Mouse (Mus musculus) intestine, embryonic 16.5 days (tissue): ENCODE measurements around the gene Rcor2. TPM values are rescaled to one million over a fixed set of nuclear protein-coding genes. Genes with fewer than 3 reads are reported as not detected.
A peak's percentile ranks its signal among the peaks of the same experiment; 100 is the strongest.

ENCODE experiments used
- ATAC-seq: fragments of 200-750 bp; cut with Nextera tagmentation; 2 replicates; pipeline ENCODE4 v1.8.0; 2017; ENCODE audit warnings: moderate TSS enrichment, moderate library complexity
- H3K27ac ChIP-seq: fragments of 300-500 bp; sonication (generic); 2 replicates; pipeline ENCODE4 v1.5.1; 2014; ENCODE audit warnings: mild to moderate bottlenecking, low read length
- H3K27me3 ChIP-seq: fragments of 300-500 bp; sonication (generic); replicated peaks from 2 replicates; pipeline ENCODE4 v1.6.1; 2014; ENCODE audit warnings: low read length, control low read depth, mixed read lengths; ENCODE audit not compliant: control insufficient read depth, insufficient read depth
- H3K36me3 ChIP-seq: fragments of 300-500 bp; sonication (generic); 2 replicates; pipeline ENCODE4 v1.6.1; 2014; ENCODE audit warnings: low read length, control low read depth; ENCODE audit not compliant: control insufficient read depth, insufficient read depth
- H3K4me1 ChIP-seq: fragments of 300-500 bp; sonication (generic); 2 replicates; pipeline ENCODE4 v1.6.1; 2014; ENCODE audit warnings: low read length, control low read depth, mixed read lengths; ENCODE audit not compliant: control insufficient read depth, insufficient read depth
- H3K4me2 ChIP-seq: fragments of 300-500 bp; sonication (generic); 2 replicates; pipeline ENCODE4 v1.6.1; 2014; ENCODE audit warnings: low read depth, low read length, control low read depth
- H3K4me3 ChIP-seq: fragments of 300-500 bp; sonication (generic); 2 replicates; pipeline ENCODE4 v1.5.1; 2014; ENCODE audit warnings: mild to moderate bottlenecking, low read length
- H3K9ac ChIP-seq: fragments of 300-500 bp; sonication (generic); 2 replicates; pipeline ENCODE4 v1.6.1; 2014; ENCODE audit warnings: low read depth, low read length
- H3K9me3 ChIP-seq: fragments of 300-500 bp; sonication (generic); 2 replicates; pipeline ENCODE4 v1.6.1; 2016; ENCODE audit warnings: low read length, control low read depth; ENCODE audit not compliant: control insufficient read depth
- WGBS: fragments of 180-500 bp; shearing (Covaris S2); extraction: QIAGEN DNeasy Blood & Tissue Kit; methylation state at CpG from one replicate; pipeline ENCODE4 v1.1.7; 2014; 5-methylcytosine and 5-hydroxymethylcytosine counted together
- polyA plus RNA-seq: library from polyadenylated mRNA; unstranded; fragments of >200 nt; fragmentation: Nextera tagmentation; extraction: Ambion mirVana; gene quantifications from 2 replicates; pipeline ENCODE4 v1.2.1, GENCODE M21; 2015

Rcor2 gene
- polyA plus RNA-seq, 1 experiment from 2014 or later: 9.0 TPM

DNA sequence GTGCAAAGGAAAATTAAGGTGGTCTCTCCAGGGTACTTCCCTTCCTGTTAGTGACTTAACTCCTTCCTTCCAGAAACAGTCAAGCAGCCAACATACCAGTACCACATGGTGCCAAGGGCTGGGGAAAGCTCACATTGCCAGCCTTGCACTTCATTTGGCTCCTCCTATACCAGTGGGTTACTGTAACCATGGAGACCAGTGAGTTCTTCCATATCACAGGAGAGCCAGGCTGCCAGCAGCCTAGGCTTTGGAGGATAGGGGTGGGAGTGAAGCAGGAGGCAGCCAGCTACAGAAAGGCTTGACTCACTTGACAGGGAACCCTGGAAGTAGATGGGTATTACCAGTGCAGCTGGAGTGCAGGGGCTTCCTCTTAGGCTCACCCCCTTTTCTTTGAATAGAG lies 31.9 kb downstream of the Rcor2 start:
- no peak for ATAC-seq
- Histone ChIP-seq H3K9ac (no peak overlapping the region), H3K27me3 (no peaks in the 10 kb centered on the region), H3K9me3 (no peaks in the 10 kb centered on the region), H3K27ac (no peak overlapping the region), H3K4me1 (peaks cover 21% of the 10 kb centered on the region), H3K4me2 (no peak overlapping the region), H3K36me3 (no peaks in the 10 kb centered on the region), H3K4me3 (no peak overlapping the region)

- ATAC-seq: no peak
- no peaks in the 10 kb centered on the region for H3K36me3 ChIP-seq
Observed at GRCm38 (mm10) chr19:7300078-7300477, 33.0 kb downstream of the Rcor2 start.

DNA sequence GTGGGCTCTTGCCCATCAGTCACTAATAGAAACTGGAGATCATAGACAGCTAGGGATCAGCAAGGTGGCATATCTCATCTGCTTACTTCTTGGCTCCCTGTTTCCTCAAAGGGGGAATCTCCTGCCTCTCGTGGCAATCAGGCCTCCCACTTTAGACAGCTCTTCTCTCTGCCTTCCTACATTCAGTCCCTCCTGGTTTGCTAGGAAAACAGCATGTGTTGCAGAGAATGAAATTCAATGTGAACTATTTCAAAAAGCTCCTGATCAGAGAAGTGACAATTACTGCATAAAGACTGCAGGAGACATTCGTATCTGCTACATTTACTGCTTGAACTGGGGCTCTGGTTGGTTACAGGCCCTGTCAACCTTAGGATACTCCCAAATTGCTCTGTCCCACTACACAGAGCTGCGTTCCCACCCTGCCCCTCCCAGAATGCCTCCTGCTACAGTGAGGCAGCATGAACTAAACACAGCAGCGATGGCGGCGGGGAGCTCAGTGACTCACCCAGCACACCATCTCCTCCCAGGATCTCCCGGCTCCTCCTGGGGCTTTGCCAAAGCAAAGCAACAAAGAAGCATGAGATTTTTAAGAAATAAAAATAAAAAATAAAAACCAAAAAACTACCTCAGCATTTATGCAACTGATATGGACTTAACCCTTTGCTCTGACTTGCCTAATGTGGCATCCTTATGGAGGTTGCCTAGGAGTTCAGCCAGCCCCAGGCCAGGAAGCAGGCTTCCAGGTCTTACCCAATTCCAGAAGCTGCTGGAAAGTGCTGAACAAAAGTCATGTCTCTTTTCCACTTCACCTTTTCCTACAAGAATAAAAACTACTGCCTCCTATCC lies 34.7 kb downstream of the Rcor2 start:
- peaks cover 23% of the 10 kb centered on the region for H3K4me1 ChIP-seq
- no peaks in the 10 kb centered on the region for H3K9me3 ChIP-seq
- H3K4me3 ChIP-seq: no peak overlapping the region
- no peak overlapping the region for H3K4me2 ChIP-seq
- no peak overlapping the region for H3K9ac ChIP-seq
- WGBS: 66% methylated on average over 7 of the region's 7 CpGs
- no peaks in the 10 kb centered on the region for H3K36me3 ChIP-seq
- ATAC-seq: no peak
- no peaks in the 10 kb centered on the region for H3K27me3 ChIP-seq
- 0 out of 2 replicates have a peak overlapping the region, but pooled peaks have one; percentile 23 for H3K27ac ChIP-seq

More at GRCm38 (mm10) chr19:7300078-7300477, 33.0 kb downstream of the Rcor2 start:
- Histone ChIP-seq H3K4me3 (no peak overlapping the region), H3K9ac (no peak overlapping the region), H3K9me3 (no peaks in the 10 kb centered on the region), H3K27ac (no peak overlapping the region), H3K4me1 (peaks cover 21% of the 10 kb centered on the region), H3K27me3 (no peaks in the 10 kb centered on the region), H3K4me2 (no peak overlapping the region)
- 94% methylated on average over 1 of the region's 1 CpGs for WGBS

GRCm38 (mm10) chr19:7302493-7302797 lies 35.3 kb downstream of the Rcor2 start:
- WGBS: 67% methylated on average over 1 of the region's 1 CpGs
- peaks cover 29% of the 10 kb centered on the region for H3K4me1 ChIP-seq

GRCm38 (mm10) chr19:7303796-7304195 lies 36.7 kb downstream of the Rcor2 start:
- no peak for ATAC-seq
- Histone ChIP-seq H3K4me2 (no peak overlapping the region), H3K27ac (no peak overlapping the region), H3K27me3 (no peaks in the 10 kb centered on the region), H3K9ac (no peak overlapping the region), H3K9me3 (no peaks in the 10 kb centered on the region), H3K4me1 (peaks cover 42% of the 10 kb centered on the region), H3K36me3 (no peaks in the 10 kb centered on the region), H3K4me3 (no peak overlapping the region)
- WGBS: 62% methylated on average over 6 of the region's 6 CpGs

More at GRCm38 (mm10) chr19:7302493-7302797, 35.3 kb downstream of the Rcor2 start:
- Histone ChIP-seq H3K27me3 (no peaks in the 10 kb centered on the region), H3K4me2 (no peak overlapping the region), H3K4me3 (no peak overlapping the region), H3K27ac (0 out of 2 replicates have a peak overlapping the region, but pooled peaks have one; percentile 23), H3K36me3 (no peaks in the 10 kb centered on the region), H3K9ac (no peak overlapping the region), H3K9me3 (no peaks in the 10 kb centered on the region)
- no peak for ATAC-seq

- Histone ChIP-seq H3K27me3 (no peaks in the 10 kb centered on the region), H3K9ac (no peak overlapping the region), H3K27ac (peak overlapping the region; percentile 3; the same call in 1 of the 2 replicates), H3K4me3 (no peak overlapping the region), H3K4me2 (no peak overlapping the region), H3K4me1 (peaks cover 51% of the 10 kb centered on the region), H3K9me3 (no peaks in the 10 kb centered on the region), H3K36me3 (no peaks in the 10 kb centered on the region)
- 52% methylated on average over 2 of the region's 2 CpGs for WGBS
- no peak for ATAC-seq
Observed at GRCm38 (mm10) chr19:7304801-7305200, 37.7 kb downstream of the Rcor2 start.

DNA sequence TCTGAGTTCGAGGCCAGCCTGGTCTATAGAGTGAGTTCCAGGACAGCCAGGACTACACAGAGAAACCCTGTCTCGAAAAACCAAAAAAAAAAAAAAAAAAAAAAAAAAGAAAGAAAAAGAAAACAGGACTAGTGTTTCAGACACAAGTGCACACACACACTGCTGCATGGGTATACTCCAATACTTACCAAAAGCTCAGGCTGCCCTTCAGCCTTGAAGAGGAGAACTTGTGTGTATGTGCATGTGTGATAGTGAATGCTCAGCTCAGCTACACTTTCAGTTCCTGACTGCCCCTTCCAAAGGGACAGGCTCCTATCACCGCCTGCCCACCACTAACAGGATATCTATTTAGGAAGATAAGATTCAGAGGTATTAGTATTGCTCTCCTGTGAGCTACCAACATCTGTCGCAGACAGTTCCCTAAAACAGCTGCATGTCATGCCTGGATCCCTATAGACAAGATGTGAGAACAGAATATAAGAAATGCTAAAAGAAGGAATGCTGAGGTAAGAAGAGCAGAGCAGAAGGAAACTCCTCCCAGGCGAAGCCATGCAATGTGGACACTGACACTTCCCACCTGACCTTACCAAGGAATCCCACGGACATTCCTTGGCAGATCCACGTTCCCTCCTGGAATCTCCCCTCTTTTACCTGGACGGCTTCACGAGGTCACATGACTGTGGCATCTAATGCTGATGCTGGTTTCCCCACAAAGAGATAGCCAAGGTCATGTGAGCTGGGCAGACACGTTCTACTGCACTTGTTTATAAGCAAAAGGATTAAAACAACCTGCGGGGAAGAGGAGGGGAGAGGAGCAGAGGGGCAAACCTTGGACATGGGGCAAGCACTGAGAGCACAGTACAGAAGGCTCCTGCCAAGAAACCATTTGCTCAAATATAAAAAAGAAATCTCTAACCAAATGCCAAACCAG lies 38.5 kb downstream of the Rcor2 start:
- peak overlapping the region; percentile 31; the same call in 1 of the 2 replicates for H3K27ac ChIP-seq
- no peaks in the 10 kb centered on the region for H3K27me3 ChIP-seq
- H3K4me1 ChIP-seq: peaks cover 60% of the 10 kb centered on the region
- no peaks in the 10 kb centered on the region for H3K9me3 ChIP-seq
- H3K9ac ChIP-seq: no peak overlapping the region
- H3K4me3 ChIP-seq: no peak overlapping the region
- no peaks in the 10 kb centered on the region for H3K36me3 ChIP-seq
- no peak for ATAC-seq
- H3K4me2 ChIP-seq: no peak overlapping the region
- WGBS: 63% methylated on average over 10 of the region's 11 CpGs

DNA sequence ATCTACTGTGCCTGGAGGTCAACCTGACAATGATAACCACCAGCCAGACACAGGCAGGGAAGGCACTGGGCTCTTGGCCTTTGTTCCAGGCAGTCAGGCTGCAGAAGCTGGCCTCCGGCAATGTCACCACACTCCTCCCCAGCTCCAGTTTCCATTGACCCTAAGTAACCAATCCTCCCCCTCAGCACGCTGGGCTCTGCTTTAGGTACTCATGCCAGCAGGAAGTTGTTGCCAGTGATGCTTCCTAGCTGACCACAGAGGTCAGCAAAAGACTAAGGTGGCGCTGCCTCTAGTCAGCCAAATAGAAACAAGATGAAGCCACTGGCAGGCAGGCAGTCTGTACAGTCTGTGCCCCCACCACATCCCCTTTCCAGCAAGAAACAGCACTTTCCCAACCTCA lies 39.8 kb downstream of the Rcor2 start:
- ATAC-seq: no peak
- Histone ChIP-seq H3K27ac (no peak overlapping the region), H3K9ac (no peak overlapping the region), H3K4me3 (no peak overlapping the region), H3K27me3 (no peaks in the 10 kb centered on the region), H3K4me1 (peaks cover 65% of the 10 kb centered on the region), H3K4me2 (no peak overlapping the region), H3K36me3 (no peaks in the 10 kb centered on the region), H3K9me3 (no peaks in the 10 kb centered on the region)
- WGBS: 62% methylated on average over 3 of the region's 3 CpGs

DNA sequence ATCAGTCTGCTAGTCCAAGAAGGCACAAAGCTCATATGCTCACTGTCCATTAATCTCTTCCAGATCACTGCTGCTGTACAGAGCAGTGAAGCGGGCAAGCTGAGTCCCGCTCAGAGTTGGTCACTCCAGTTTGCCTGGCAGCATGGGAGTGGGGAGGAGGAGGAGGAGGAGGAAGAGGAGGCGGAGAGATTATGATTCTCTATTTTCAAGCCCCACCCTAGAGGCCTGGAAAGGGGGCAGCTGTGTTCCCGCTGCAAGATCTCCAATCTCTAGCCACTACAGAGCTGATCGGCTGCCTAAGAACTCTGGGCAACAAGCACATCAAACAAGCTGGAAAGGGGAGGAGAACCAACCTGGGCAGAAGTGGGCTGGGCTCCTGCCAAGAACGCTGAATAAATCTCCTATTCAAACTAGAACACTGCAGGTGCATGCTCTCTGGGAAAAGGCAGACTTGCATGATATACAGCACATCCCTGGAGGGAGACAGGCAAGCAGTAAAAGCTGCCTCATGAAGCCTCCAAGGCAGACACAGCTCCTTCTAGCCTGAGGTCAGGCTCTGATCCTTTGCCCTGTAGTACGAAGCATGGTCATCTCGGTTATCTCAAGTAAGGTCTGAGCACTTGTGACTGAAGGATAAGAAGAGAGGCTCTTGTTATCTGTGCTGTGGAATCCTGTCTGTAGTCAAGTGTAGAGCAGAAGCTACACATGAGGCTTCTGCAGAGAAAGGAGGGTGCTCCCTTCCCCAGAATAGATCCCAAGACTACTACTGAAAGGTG lies 41.1 kb downstream of the Rcor2 start:
- H3K36me3 ChIP-seq: no peaks in the 10 kb centered on the region
- H3K4me1 ChIP-seq: peaks cover 65% of the 10 kb centered on the region
- WGBS: 40% methylated on average over 8 of the region's 8 CpGs
- H3K9me3 ChIP-seq: no peaks in the 10 kb centered on the region
- H3K9ac ChIP-seq: peak overlapping the region; percentile 34; the same call in 1 of the 2 replicates
- H3K4me3 ChIP-seq: no peak overlapping the region
- H3K27me3 ChIP-seq: no peaks in the 10 kb centered on the region
- peak; percentile 55 for ATAC-seq
- peak overlapping the region; percentile 68 for H3K27ac ChIP-seq
- H3K4me2 ChIP-seq: peak overlapping the region; percentile 26; the same call in 1 of the 2 replicates
